Mouse (Mus musculus): Measurements from ENCODE around the gene Cd7. TPM values are rescaled to one million over a fixed set of nuclear protein-coding genes. Genes with fewer than 3 reads are reported as not detected.
A peak's percentile ranks its signal among the peaks of the same experiment; 100 is the strongest.
"Not testable (repeated sequence)": the region's sequence is repeated elsewhere in the genome, so short reads cannot be mapped to it uniquely, and the experiment has no call there.

The Cd7 gene
- total and polyA plus RNA-seq, 2 experiments from 2014 or later: not detected

GRCm38 (mm10) chr11:121080330-121080729, 41.1 kb upstream of the Cd7 start:
- Histone ChIP-seq H3K4me3 (ENCODE audit: low read depth, low read length) (no peak overlapping the region), H3K9ac (no peak overlapping the region), H3K4me2 (ENCODE audit: low read depth) (no peak overlapping the region), H3K9me3 (ENCODE audit: low read length) (no peaks in the 10 kb centered on the region), H3K36me3 (ENCODE audit: insufficient read depth) (no peaks in the 10 kb centered on the region), H3K27me3 (ENCODE audit: insufficient read depth, low read length) (no peaks in the 10 kb centered on the region), H3K27ac (ENCODE audit: low read depth, low read length) (no peak overlapping the region), H3K4me1 (ENCODE audit: insufficient read depth) (no peaks in the 10 kb centered on the region)
- 92% methylated on average over 8 of the region's 8 CpGs for WGBS
- TF ChIP-seq CTCF (IDR thresholded peaks at IDR 0.05; ENCODE audit: low read depth): no peak
- ATAC-seq: no peak
- no peak for DNase-seq

- H3K27ac ChIP-seq (ENCODE audit: low read depth, low read length): no peak overlapping the region
- H3K4me1 ChIP-seq (ENCODE audit: insufficient read depth): no peaks in the 10 kb centered on the region
- no peak overlapping the region for H3K9ac ChIP-seq
- H3K4me2 ChIP-seq (ENCODE audit: low read depth): no peak overlapping the region
- ATAC-seq (no peak), DNase-seq (no peak)
- no peaks in the 10 kb centered on the region for H3K36me3 ChIP-seq (ENCODE audit: insufficient read depth)
- no peak overlapping the region for H3K4me3 ChIP-seq (ENCODE audit: low read depth, low read length)
- H3K9me3 ChIP-seq (ENCODE audit: low read length): no peaks in the 10 kb centered on the region
- no peaks in the 10 kb centered on the region for H3K27me3 ChIP-seq (ENCODE audit: insufficient read depth, low read length)
- 76% methylated on average over 5 of the region's 5 CpGs for WGBS
- no peak for TF ChIP-seq CTCF (IDR thresholded peaks at IDR 0.05; ENCODE audit: low read depth)
These were observed 36.4 kb upstream of the Cd7 start for GRCm38 (mm10) chr11:121075655-121076054.

DNA sequence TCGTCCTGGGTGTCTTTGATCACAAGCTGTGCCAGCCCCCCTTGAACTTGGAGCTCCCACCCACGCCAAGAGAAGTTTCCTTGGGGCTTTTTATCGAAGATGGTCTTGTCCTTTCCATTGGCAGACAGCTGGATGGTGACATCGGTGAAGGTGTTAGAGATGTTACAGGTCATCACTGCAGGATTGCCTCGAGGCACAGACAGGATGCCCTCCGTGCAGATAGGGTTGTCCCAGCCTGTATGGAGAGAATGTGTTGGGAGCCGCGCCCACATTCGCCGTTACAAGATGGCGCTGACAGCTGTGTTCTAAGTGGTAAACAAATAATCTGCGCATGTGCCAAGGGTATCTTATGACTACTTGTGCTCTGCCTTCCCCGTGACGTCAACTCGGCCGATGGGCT, 30.4 kb upstream of the Cd7 start:
- not testable (repeated sequence) for DNase-seq; H3K27ac ChIP-seq (ENCODE audit: low read depth, low read length); H3K27me3 ChIP-seq (ENCODE audit: insufficient read depth, low read length); ATAC-seq; H3K36me3 ChIP-seq (ENCODE audit: insufficient read depth); H3K4me2 ChIP-seq (ENCODE audit: low read depth); H3K4me3 ChIP-seq (ENCODE audit: low read depth, low read length); H3K4me1 ChIP-seq (ENCODE audit: insufficient read depth); H3K9me3 ChIP-seq (ENCODE audit: low read length); H3K9ac ChIP-seq
- 89% methylated on average over 11 of the region's 16 CpGs for WGBS

GRCm38 (mm10) chr11:121067895-121068294, 28.7 kb upstream of the Cd7 start:
- TF ChIP-seq CTCF (IDR thresholded peaks at IDR 0.05; ENCODE audit: low read depth): no peak
- Histone ChIP-seq H3K4me1 (ENCODE audit: insufficient read depth) (no peaks in the 10 kb centered on the region), H3K27ac (ENCODE audit: low read depth, low read length) (no peak overlapping the region), H3K4me2 (ENCODE audit: low read depth) (no peak overlapping the region), H3K36me3 (ENCODE audit: insufficient read depth) (no peaks in the 10 kb centered on the region), H3K9ac (no peak overlapping the region), H3K9me3 (ENCODE audit: low read length) (no peaks in the 10 kb centered on the region), H3K27me3 (ENCODE audit: insufficient read depth, low read length) (no peaks in the 10 kb centered on the region), H3K4me3 (ENCODE audit: low read depth, low read length) (no peak overlapping the region)
- DNase-seq (no peak), ATAC-seq (no peak)
- 96% methylated on average over 2 of the region's 2 CpGs for WGBS

DNA sequence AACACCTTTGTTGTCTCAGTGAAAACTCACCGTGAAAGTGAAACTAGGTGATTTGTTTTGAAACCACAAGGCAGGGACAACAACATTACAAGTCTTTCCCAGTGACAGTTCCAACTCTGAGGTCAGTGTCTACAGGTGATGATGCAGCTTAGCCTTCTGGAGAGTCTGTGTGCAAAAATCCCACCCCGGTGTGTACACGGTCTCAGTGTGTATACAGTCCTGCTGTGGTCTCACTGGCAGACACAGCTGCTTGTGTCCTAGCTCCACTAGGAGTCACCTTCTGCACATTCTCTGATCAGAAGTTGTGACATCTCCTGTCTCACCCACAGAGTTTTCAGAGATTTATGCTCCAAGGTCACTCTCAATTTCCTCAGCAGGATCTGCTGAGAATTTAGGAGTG, 25.0 kb upstream of the Cd7 start:
- Histone ChIP-seq H3K9me3 (ENCODE audit: low read length) (no peaks in the 10 kb centered on the region), H3K9ac (no peak overlapping the region), H3K4me3 (ENCODE audit: low read depth, low read length) (no peak overlapping the region), H3K27me3 (ENCODE audit: insufficient read depth, low read length) (no peaks in the 10 kb centered on the region), H3K27ac (ENCODE audit: low read depth, low read length) (no peak overlapping the region), H3K4me1 (ENCODE audit: insufficient read depth) (no peaks in the 10 kb centered on the region), H3K4me2 (ENCODE audit: low read depth) (no peak overlapping the region), H3K36me3 (ENCODE audit: insufficient read depth) (no peaks in the 10 kb centered on the region)
- ATAC-seq (no peak), DNase-seq (no peak)
- TF ChIP-seq CTCF (IDR thresholded peaks at IDR 0.05; ENCODE audit: low read depth): no peak
- WGBS: 82% methylated on average over 3 of the region's 3 CpGs

- 80% methylated on average over 5 of the region's 5 CpGs for WGBS
- H3K27ac ChIP-seq (ENCODE audit: low read depth, low read length): no peak within 1 kb of the TSS
- no peak for TF ChIP-seq CTCF (IDR thresholded peaks at IDR 0.05; ENCODE audit: low read depth)
- no peak within 1 kb of the TSS for H3K4me3 ChIP-seq (ENCODE audit: low read depth, low read length)
- H3K36me3 ChIP-seq (ENCODE audit: insufficient read depth): no peaks in the 10 kb centered on the region
- H3K4me2 ChIP-seq (ENCODE audit: low read depth): no peak within 1 kb of the TSS
- DNase-seq: no peak
- no peak for ATAC-seq
- H3K9ac ChIP-seq: no peak within 1 kb of the TSS
- H3K27me3 ChIP-seq (ENCODE audit: insufficient read depth, low read length): no peaks in the 10 kb centered on the region
- H3K4me1 ChIP-seq (ENCODE audit: insufficient read depth): no peaks in the 10 kb centered on the region
- no peaks in the 10 kb centered on the region for H3K9me3 ChIP-seq (ENCODE audit: low read length)
These were observed 24.2 kb upstream of the Cd7 start, which contains the start of gene Sectm1b for GRCm38 (mm10) chr11:121063379-121063778. Gene Sectm1b, minus strand, starts transcription at chr11:121063569.

DNA sequence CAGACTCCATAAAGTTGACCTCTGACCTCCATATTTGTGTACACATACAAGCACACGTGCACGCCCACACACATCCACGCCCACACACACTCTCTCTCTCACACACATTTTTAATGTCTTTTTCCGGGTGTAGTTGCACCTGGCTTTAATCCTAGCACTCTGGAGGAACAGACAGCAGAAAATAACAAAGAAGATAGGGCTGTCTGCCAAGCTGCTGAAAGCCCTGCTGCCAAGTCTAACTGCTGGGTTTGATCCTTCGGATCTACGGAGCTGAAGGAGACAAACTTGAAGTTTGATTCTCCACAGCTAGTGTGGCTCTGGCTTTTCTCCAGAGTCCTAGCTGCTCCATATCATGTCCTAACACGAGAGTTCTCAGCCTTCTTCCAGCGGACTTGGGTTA, 22.4 kb upstream of the Cd7 start:
- Histone ChIP-seq H3K27ac (ENCODE audit: low read depth, low read length) (no peak overlapping the region), H3K9me3 (ENCODE audit: low read length) (no peaks in the 10 kb centered on the region), H3K27me3 (ENCODE audit: insufficient read depth, low read length) (no peaks in the 10 kb centered on the region), H3K4me3 (ENCODE audit: low read depth, low read length) (no peak overlapping the region), H3K4me2 (ENCODE audit: low read depth) (no peak overlapping the region), H3K4me1 (ENCODE audit: insufficient read depth) (no peaks in the 10 kb centered on the region), H3K9ac (no peak overlapping the region), H3K36me3 (ENCODE audit: insufficient read depth) (no peaks in the 10 kb centered on the region)
- 59% methylated on average over 8 of the region's 8 CpGs for WGBS
- DNase-seq: peak; percentile 8
- ATAC-seq: no peak
- no peak for TF ChIP-seq CTCF (IDR thresholded peaks at IDR 0.05; ENCODE audit: low read depth)

GRCm38 (mm10) chr11:121060401-121061067, 21.3 kb upstream of the Cd7 start:
- not testable (repeated sequence) for H3K27me3 ChIP-seq (ENCODE audit: insufficient read depth, low read length); H3K27ac ChIP-seq (ENCODE audit: low read depth, low read length); ATAC-seq; H3K9ac ChIP-seq; H3K36me3 ChIP-seq (ENCODE audit: insufficient read depth); H3K4me3 ChIP-seq (ENCODE audit: low read depth, low read length); H3K4me2 ChIP-seq (ENCODE audit: low read depth); H3K9me3 ChIP-seq (ENCODE audit: low read length); H3K4me1 ChIP-seq (ENCODE audit: insufficient read depth); DNase-seq
- WGBS: 94% methylated on average over 6 of the region's 6 CpGs

Measured in forebrain, postnatal 0 days (tissue).